Mouse (Mus musculus) kidney, embryonic 14.5 days (tissue): ENCODE results near the gene Nrxn1. TPM values are rescaled to one million over a fixed set of nuclear protein-coding genes. Genes with fewer than 3 reads are reported as not detected.

Source experiments
- ATAC-seq: fragments of 200-750 bp; cut with Nextera tagmentation; 2 replicates; pipeline ENCODE4 v1.8.0; 2017; ENCODE audit warnings: moderate number of reproducible peaks, mild to moderate bottlenecking, moderate TSS enrichment, moderate library complexity; ENCODE audit not compliant: low FRiP score, low TSS enrichment
- H3K27ac ChIP-seq: fragments of 300-500 bp; sonication (generic); 2 replicates; pipeline ENCODE4 v1.5.1; 2014; ENCODE audit warnings: low read depth, mild to moderate bottlenecking, low read length, moderate library complexity, mixed read lengths
- H3K27me3 ChIP-seq: fragments of 300-500 bp; sonication (generic); 2 replicates; pipeline ENCODE4 v1.6.1; 2014; ENCODE audit warnings: mild to moderate bottlenecking, low read length; ENCODE audit not compliant: control insufficient read depth, insufficient read depth
- H3K36me3 ChIP-seq: fragments of 300-500 bp; sonication (generic); 2 replicates; pipeline ENCODE4 v1.6.1; 2014; ENCODE audit warnings: low read length, mixed read lengths; ENCODE audit not compliant: control insufficient read depth, insufficient read depth
- H3K4me1 ChIP-seq: fragments of 300-500 bp; sonication (generic); 2 replicates; pipeline ENCODE4 v1.6.1; 2014; ENCODE audit warnings: low read length, mixed read lengths; ENCODE audit not compliant: control insufficient read depth, insufficient read depth
- H3K4me2 ChIP-seq: fragments of 300-500 bp; sonication (generic); replicated peaks from 2 replicates; pipeline ENCODE4 v1.6.1; 2014; ENCODE audit warnings: low read depth, mild to moderate bottlenecking, low read length
- H3K4me3 ChIP-seq: fragments of 300-500 bp; sonication (generic); 2 replicates; pipeline ENCODE4 v1.5.1; 2014; ENCODE audit warnings: mild to moderate bottlenecking, low read length
- H3K9ac ChIP-seq: fragments of 300-500 bp; sonication (generic); 2 replicates; pipeline ENCODE4 v1.6.1; 2014; ENCODE audit warnings: low read depth, mild to moderate bottlenecking, low read length, moderate library complexity
- H3K9me3 ChIP-seq: fragments of 300-500 bp; sonication (generic); 2 replicates; pipeline ENCODE4 v1.6.1; 2016; ENCODE audit warnings: low read length; ENCODE audit not compliant: control insufficient read depth
- WGBS: fragments of 180-500 bp; shearing (Covaris S2); extraction: QIAGEN DNeasy Blood & Tissue Kit; methylation state at CpG from one replicate; pipeline ENCODE4 v1.1.7; 2014; 5-methylcytosine and 5-hydroxymethylcytosine counted together
- polyA plus RNA-seq: library from polyadenylated mRNA; unstranded; fragments of >200 nt; fragmentation: Nextera tagmentation; extraction: Ambion mirVana; gene quantifications from 2 replicates; pipeline ENCODE4 v1.2.1, GENCODE M21; 2014

Gene Nrxn1
- polyA plus RNA-seq, 1 experiment from 2014 or later = 10.1 TPM

GRCm38 (mm10) chr17:90999667-91000154, 93.2 kb downstream of the Nrxn1 start:
- no peak overlapping the region for H3K4me3 ChIP-seq
- no peak for ATAC-seq
- H3K27me3 ChIP-seq = no peaks in the 10 kb centered on the region
- H3K4me1 ChIP-seq = no peaks in the 10 kb centered on the region
- no peaks in the 10 kb centered on the region for H3K36me3 ChIP-seq
- no peak overlapping the region for H3K9ac ChIP-seq
- no peak overlapping the region for H3K4me2 ChIP-seq
- no peaks in the 10 kb centered on the region for H3K9me3 ChIP-seq
- no peak overlapping the region for H3K27ac ChIP-seq
- 76% methylated on average over 4 of the region's 4 CpGs for WGBS

- Histone ChIP-seq H3K4me2 (no peak overlapping the region), H3K36me3 (no peaks in the 10 kb centered on the region), H3K27ac (no peak overlapping the region), H3K27me3 (no peaks in the 10 kb centered on the region), H3K4me1 (no peaks in the 10 kb centered on the region), H3K4me3 (no peak overlapping the region), H3K9ac (no peak overlapping the region), H3K9me3 (no peaks in the 10 kb centered on the region)
- no peak for ATAC-seq
- 50% methylated on average over 1 of the region's 1 CpGs for WGBS
Observed at GRCm38 (mm10) chr17:90997714-90998113, 95.2 kb downstream of the Nrxn1 start.

GRCm38 (mm10) chr17:90995436-90995835, 97.4 kb downstream of the Nrxn1 start:
- ATAC-seq = no peak

DNA sequence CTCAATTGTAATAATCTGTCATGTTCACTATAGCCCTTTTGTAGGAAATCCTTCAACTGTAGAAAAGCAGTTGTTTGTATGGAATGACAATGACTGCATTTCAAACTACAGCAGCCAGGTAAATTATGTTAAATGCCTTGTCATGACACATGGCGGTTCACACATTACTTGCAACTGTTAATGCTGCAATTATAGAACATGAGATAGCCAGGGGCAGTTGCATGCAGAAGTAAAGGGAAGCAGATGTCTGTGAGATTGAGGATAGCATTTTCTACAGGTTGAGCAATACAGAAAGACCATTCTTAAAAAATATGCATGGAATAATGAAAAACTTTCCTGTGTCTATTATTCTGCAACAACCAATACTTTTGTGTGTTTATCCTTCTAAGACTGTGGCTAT, 98.6 kb downstream of the Nrxn1 start:
- 84% methylated on average over 1 of the region's 1 CpGs for WGBS
- no peak for ATAC-seq

More at GRCm38 (mm10) chr17:90995436-90995835, 97.4 kb downstream of the Nrxn1 start:
- no peaks in the 10 kb centered on the region for H3K9me3 ChIP-seq
- WGBS = 39% methylated on average over 1 of the region's 1 CpGs
- no peaks in the 10 kb centered on the region for H3K36me3 ChIP-seq
- no peaks in the 10 kb centered on the region for H3K27me3 ChIP-seq
- H3K27ac ChIP-seq = no peak overlapping the region
- no peak overlapping the region for H3K4me2 ChIP-seq
- H3K9ac ChIP-seq = no peak overlapping the region
- H3K4me3 ChIP-seq = no peak overlapping the region
- H3K4me1 ChIP-seq = no peaks in the 10 kb centered on the region

DNA sequence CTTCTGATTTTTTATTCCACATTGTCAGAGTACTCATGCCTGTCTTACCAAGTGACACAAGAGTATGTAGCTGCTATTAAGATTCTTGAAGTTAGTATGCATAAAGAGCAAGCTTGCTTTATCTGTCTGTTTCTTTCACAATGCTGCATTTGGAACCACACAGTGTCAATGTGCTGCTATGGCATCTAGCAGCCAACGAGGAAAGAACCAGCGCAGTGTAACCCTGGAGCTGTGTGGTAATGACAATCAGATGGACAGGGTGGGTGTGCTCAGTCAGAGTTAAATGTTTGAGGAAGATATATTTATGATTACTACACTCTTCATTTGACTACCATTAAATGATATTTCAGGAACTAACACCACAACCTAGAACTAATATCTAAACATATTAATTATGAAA, 102.1 kb downstream of the Nrxn1 start:
- H3K4me1 ChIP-seq = no peaks in the 10 kb centered on the region
- H3K4me2 ChIP-seq = no peak overlapping the region
- no peak overlapping the region for H3K4me3 ChIP-seq
- H3K9me3 ChIP-seq = no peaks in the 10 kb centered on the region
- H3K27ac ChIP-seq = no peak overlapping the region
- no peaks in the 10 kb centered on the region for H3K36me3 ChIP-seq
- no peak for ATAC-seq
- no peak overlapping the region for H3K9ac ChIP-seq
- 88% methylated on average over 2 of the region's 2 CpGs for WGBS
- H3K27me3 ChIP-seq = no peaks in the 10 kb centered on the region

More for the DNA sequence above, 98.6 kb downstream of the Nrxn1 start:
- Histone ChIP-seq H3K9me3 (no peaks in the 10 kb centered on the region), H3K27ac (no peak overlapping the region), H3K9ac (no peak overlapping the region), H3K4me1 (no peaks in the 10 kb centered on the region), H3K4me2 (no peak overlapping the region), H3K4me3 (no peak overlapping the region), H3K27me3 (no peaks in the 10 kb centered on the region), H3K36me3 (no peaks in the 10 kb centered on the region)

- Histone ChIP-seq H3K9ac (no peak overlapping the region), H3K27ac (no peak overlapping the region), H3K9me3 (no peaks in the 10 kb centered on the region), H3K4me3 (no peak overlapping the region), H3K4me2 (no peak overlapping the region), H3K27me3 (no peaks in the 10 kb centered on the region), H3K36me3 (no peaks in the 10 kb centered on the region), H3K4me1 (no peaks in the 10 kb centered on the region)
- peak; percentile 55; the same call in 1 of the 2 replicates for ATAC-seq
- WGBS = 56% methylated on average over 4 of the region's 4 CpGs
Observed at GRCm38 (mm10) chr17:90962904-90963531, 129.9 kb downstream of the Nrxn1 start.

GRCm38 (mm10) chr17:90955221-90955620, 137.7 kb downstream of the Nrxn1 start:
- Histone ChIP-seq H3K4me3 (no peak overlapping the region), H3K27ac (no peak overlapping the region), H3K4me1 (no peaks in the 10 kb centered on the region), H3K9ac (no peak overlapping the region), H3K9me3 (no peaks in the 10 kb centered on the region), H3K27me3 (no peaks in the 10 kb centered on the region), H3K36me3 (no peaks in the 10 kb centered on the region), H3K4me2 (no peak overlapping the region)
- ATAC-seq = no peak
- 82% methylated on average over 2 of the region's 2 CpGs for WGBS

DNA sequence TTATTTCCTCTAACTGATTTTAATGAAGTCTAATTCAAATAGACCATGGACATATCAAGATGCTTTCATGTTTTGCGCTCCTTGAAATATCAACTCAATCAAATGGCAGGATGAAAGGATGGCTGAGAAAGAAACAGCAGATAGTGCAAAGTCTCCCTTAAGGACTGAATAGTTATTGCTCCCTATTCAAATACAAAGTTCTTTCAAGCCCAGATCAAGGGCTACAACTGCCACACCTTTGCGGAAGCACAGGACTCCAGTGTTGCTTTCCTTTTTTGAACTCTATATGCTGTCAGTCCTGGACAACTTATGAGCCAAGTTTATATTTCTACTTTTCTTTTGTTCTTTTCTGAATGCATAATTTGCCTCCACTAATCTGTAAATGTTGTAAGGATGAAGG, 157.9 kb downstream of the Nrxn1 start:
- Histone ChIP-seq H3K4me2 (no peak overlapping the region), H3K27ac (no peak overlapping the region), H3K9me3 (no peaks in the 10 kb centered on the region), H3K36me3 (no peaks in the 10 kb centered on the region), H3K27me3 (no peaks in the 10 kb centered on the region), H3K9ac (no peak overlapping the region), H3K4me3 (no peak overlapping the region), H3K4me1 (no peaks in the 10 kb centered on the region)
- WGBS = 71% methylated on average over 2 of the region's 2 CpGs
- ATAC-seq = no peak

- whole genome bisulfite sequencing = 91% methylated on average over 2 of the region's 2 CpGs
- ATAC-seq = no peak
- Histone ChIP-seq H3K27me3 (no peaks in the 10 kb centered on the region), H3K27ac (no peak overlapping the region), H3K4me3 (no peak overlapping the region), H3K4me1 (no peaks in the 10 kb centered on the region), H3K4me2 (no peak overlapping the region), H3K9me3 (no peaks in the 10 kb centered on the region), H3K9ac (no peak overlapping the region), H3K36me3 (no peaks in the 10 kb centered on the region)
Observed at GRCm38 (mm10) chr17:90913320-90913719, 179.6 kb downstream of the Nrxn1 start.
